Mouse (Mus musculus) liver, embryonic 11.5 days (tissue): ENCODE data around the gene Slc25a36. TPM values are rescaled to one million over a fixed set of nuclear protein-coding genes. Genes with fewer than 3 reads are reported as not detected.
A peak's percentile ranks its signal among the peaks of the same experiment; 100 is the strongest.

Experiments used
- ATAC-seq: fragments of 200-750 bp; cut with Nextera tagmentation; replicated peaks from 2 replicates; pipeline ENCODE4 v1.8.0; 2017; ENCODE audit warnings: moderate number of reproducible peaks, mild to moderate bottlenecking, moderate TSS enrichment, moderate library complexity; ENCODE audit not compliant: low FRiP score
- DNase-seq: peaks from one replicate; pipeline ENCODE4 v3.0.0-alpha.2; 2017; ENCODE audit warnings: low spot score
- H3K27ac ChIP-seq: fragments of 300-500 bp; sonication (generic); 2 replicates; pipeline ENCODE4 v1.5.1; 2014; ENCODE audit warnings: mild to moderate bottlenecking, low read depth, low read length, control low read depth
- H3K27me3 ChIP-seq: fragments of 300-500 bp; sonication (generic); replicated peaks from 2 replicates; pipeline ENCODE4 v1.6.1; 2014; ENCODE audit warnings: low read length, mixed read lengths; ENCODE audit not compliant: control insufficient read depth, insufficient read depth
- H3K36me3 ChIP-seq: fragments of 300-500 bp; sonication (generic); 2 replicates; pipeline ENCODE4 v1.6.1; 2014; ENCODE audit warnings: mild to moderate bottlenecking, low read length, moderate library complexity, mixed read lengths; ENCODE audit not compliant: control insufficient read depth, insufficient read depth
- H3K4me1 ChIP-seq: fragments of 300-500 bp; sonication (generic); replicated peaks from 2 replicates; pipeline ENCODE4 v1.6.1; 2014; ENCODE audit warnings: low read length, mixed read lengths; ENCODE audit not compliant: control insufficient read depth, insufficient read depth
- H3K4me2 ChIP-seq: fragments of 300-500 bp; sonication (generic); 2 replicates; pipeline ENCODE4 v1.6.1; 2014; ENCODE audit warnings: mild to moderate bottlenecking, control low read depth, moderate library complexity
- H3K4me3 ChIP-seq: fragments of 300-500 bp; sonication (generic); 2 replicates; pipeline ENCODE4 v1.5.1; 2014; ENCODE audit warnings: low read depth, low read length, control low read depth
- H3K9ac ChIP-seq: fragments of 300-500 bp; sonication (generic); 2 replicates; pipeline ENCODE4 v1.6.1; 2014; ENCODE audit warnings: low read depth, low read length, control low read depth
- H3K9me3 ChIP-seq: fragments of 300-500 bp; sonication (generic); 2 replicates; pipeline ENCODE4 v1.6.1; 2016; ENCODE audit warnings: low read length, inconsistent platforms, mixed read lengths; ENCODE audit not compliant: control insufficient read depth
- WGBS: fragments of 180-500 bp; shearing (Covaris S2); extraction: QIAGEN DNeasy Blood & Tissue Kit; methylation state at CpG from one replicate; pipeline ENCODE4 v1.1.7; 2014; 5-methylcytosine and 5-hydroxymethylcytosine counted together
- polyA plus RNA-seq: library from polyadenylated mRNA; unstranded; fragments of >200 nt; fragmentation: Nextera tagmentation; extraction: Ambion mirVana; gene quantifications from 2 replicates; pipeline ENCODE4 v1.2.1, GENCODE M21; 2014

The Slc25a36 gene
- polyA plus RNA-seq, 1 experiment from 2014 or later = 37.2 TPM

- H3K27ac ChIP-seq = no peak overlapping the region
- ATAC-seq (no peak), DNase-seq (no peak)
- 75% methylated on average over 2 of the region's 2 CpGs for WGBS
- H3K9me3 ChIP-seq = no peaks in the 10 kb centered on the region
- no peaks in the 10 kb centered on the region for H3K4me1 ChIP-seq
- H3K4me3 ChIP-seq = no peak overlapping the region
- H3K36me3 ChIP-seq = no peaks in the 10 kb centered on the region
- H3K27me3 ChIP-seq = peaks cover 2% of the 10 kb centered on the region; the same call in 1 of the 2 replicates
- no peak overlapping the region for H3K9ac ChIP-seq
- H3K4me2 ChIP-seq = no peak overlapping the region
Observed at GRCm38 (mm10) chr9:97121432-97121831, 10.5 kb upstream of the Slc25a36 start.

- WGBS = 83% methylated on average over 10 of the region's 10 CpGs
- Histone ChIP-seq H3K4me1 (peaks cover 14% of the 10 kb centered on the region), H3K4me3 (no peak overlapping the region), H3K27me3 (no peaks in the 10 kb centered on the region), H3K9ac (no peak overlapping the region), H3K9me3 (no peaks in the 10 kb centered on the region), H3K36me3 (no peaks in the 10 kb centered on the region), H3K27ac (no peak overlapping the region), H3K4me2 (no peak overlapping the region)
- no peak for ATAC-seq
- DNase-seq = no peak
Observed at GRCm38 (mm10) chr9:97114271-97114670, 3.3 kb upstream of the Slc25a36 start.

- H3K36me3 ChIP-seq = no peaks in the 10 kb centered on the region
- no peaks in the 10 kb centered on the region for H3K9me3 ChIP-seq
- no peak overlapping the region for H3K4me2 ChIP-seq
- H3K4me1 ChIP-seq = peaks cover 15% of the 10 kb centered on the region
- ATAC-seq (no peak), DNase-seq (no peak)
- 32% methylated on average over 5 of the region's 5 CpGs for WGBS
- H3K27ac ChIP-seq = no peak overlapping the region
- no peak overlapping the region for H3K9ac ChIP-seq
- no peak overlapping the region for H3K4me3 ChIP-seq
- no peaks in the 10 kb centered on the region for H3K27me3 ChIP-seq
Observed at GRCm38 (mm10) chr9:97113555-97113929, 2.6 kb upstream of the Slc25a36 start.

- no peaks in the 10 kb centered on the region for H3K27me3 ChIP-seq
- H3K4me2 ChIP-seq = no peak overlapping the region
- no peak overlapping the region for H3K27ac ChIP-seq
- H3K4me1 ChIP-seq = peaks cover 15% of the 10 kb centered on the region
- 62% methylated on average over 24 of the region's 24 CpGs for WGBS
- H3K9ac ChIP-seq = no peak overlapping the region
- ATAC-seq = no peak
- DNase-seq = no peak
- no peaks in the 10 kb centered on the region for H3K36me3 ChIP-seq
- H3K4me3 ChIP-seq = no peak overlapping the region
- H3K9me3 ChIP-seq = no peaks in the 10 kb centered on the region
Observed at GRCm38 (mm10) chr9:97112797-97113554, 2.0 kb upstream of the Slc25a36 start.

- H3K4me3 ChIP-seq = no peak overlapping the region
- H3K9ac ChIP-seq = no peak overlapping the region
- peaks cover 15% of the 10 kb centered on the region for H3K4me1 ChIP-seq
- no peaks in the 10 kb centered on the region for H3K27me3 ChIP-seq
- no peaks in the 10 kb centered on the region for H3K9me3 ChIP-seq
- no peak for ATAC-seq
- no peaks in the 10 kb centered on the region for H3K36me3 ChIP-seq
- DNase-seq = peak; percentile 34
- 78% methylated on average over 7 of the region's 7 CpGs for WGBS
- no peak overlapping the region for H3K27ac ChIP-seq
- H3K4me2 ChIP-seq = no peak overlapping the region
Observed at GRCm38 (mm10) chr9:97112238-97112637, 1.3 kb upstream of the Slc25a36 start.

GRCm38 (mm10) chr9:97111506-97111905 is 549 bp upstream of the Slc25a36 start:
- Histone ChIP-seq H3K4me1 (peaks cover 15% of the 10 kb centered on the region), H3K4me2 (peak overlapping the region; percentile 75), H3K27ac (peak overlapping the region; percentile 9; the same call in 1 of the 2 replicates), H3K27me3 (no peaks in the 10 kb centered on the region), H3K9me3 (no peaks in the 10 kb centered on the region), H3K36me3 (no peaks in the 10 kb centered on the region), H3K4me3 (peak overlapping the region; percentile 90), H3K9ac (peak overlapping the region; percentile 91)
- ATAC-seq = no peak
- 8% methylated on average over 6 of the region's 6 CpGs for WGBS
- no peak for DNase-seq

GRCm38 (mm10) chr9:97106481-97107160 is 4.3 kb downstream of the Slc25a36 start:
- Histone ChIP-seq H3K9ac (no peak overlapping the region), H3K4me1 (peaks cover 19% of the 10 kb centered on the region), H3K4me3 (no peak overlapping the region), H3K36me3 (no peaks in the 10 kb centered on the region), H3K27ac (no peak overlapping the region), H3K9me3 (no peaks in the 10 kb centered on the region), H3K27me3 (no peaks in the 10 kb centered on the region), H3K4me2 (no peak overlapping the region)
- ATAC-seq (no peak), DNase-seq (no peak)
- 86% methylated on average over 5 of the region's 5 CpGs for WGBS

- no peak overlapping the region for H3K27ac ChIP-seq
- no peak for ATAC-seq
- WGBS = 86% methylated on average over 2 of the region's 2 CpGs
Observed at GRCm38 (mm10) chr9:97105400-97105985, 5.5 kb downstream of the Slc25a36 start.

More at GRCm38 (mm10) chr9:97105400-97105985, 5.5 kb downstream of the Slc25a36 start:
- Histone ChIP-seq H3K9me3 (no peaks in the 10 kb centered on the region), H3K4me1 (peaks cover 16% of the 10 kb centered on the region), H3K9ac (no peak overlapping the region), H3K4me3 (no peak overlapping the region), H3K36me3 (no peaks in the 10 kb centered on the region), H3K27me3 (no peaks in the 10 kb centered on the region), H3K4me2 (no peak overlapping the region)
- DNase-seq = no peak
